Mouse (Mus musculus) olfactory bulb, adult 2 months (tissue): Measurements from ENCODE around the gene Gapvd1. TPM values are rescaled to one million over a fixed set of nuclear protein-coding genes. Genes with fewer than 3 reads are reported as not detected.
A peak's percentile ranks its signal among the peaks of the same experiment; 100 is the strongest.

Experiments used
- H3K27ac ChIP-seq: fragments of 200-500 bp; 2 replicates; pipeline ENCODE4 v1.5.1; 2012; ENCODE audit warnings: low read depth, low read length; ENCODE audit not compliant: insufficient read depth
- H3K4me1 ChIP-seq: fragments of 200-500 bp; 2 replicates; pipeline ENCODE4 v1.6.1; 2012; ENCODE audit warnings: low read length; ENCODE audit not compliant: control insufficient read depth, insufficient read depth
- H3K4me3 ChIP-seq: fragments of 200-500 bp; 2 replicates; pipeline ENCODE4 v1.5.1; 2012; ENCODE audit warnings: mild to moderate bottlenecking, low read depth, low read length, moderate library complexity; ENCODE audit not compliant: insufficient read depth
- CTCF ChIP-seq: fragments of 200-500 bp; IDR thresholded peaks from 2 replicates; pipeline ENCODE4 v1.5.1; 2012; ENCODE audit warnings: low read depth, mild to moderate bottlenecking, low read length, moderate library complexity; ENCODE audit not compliant: insufficient read depth
- POLR2A ChIP-seq: fragments of 200-500 bp; IDR thresholded peaks from 2 replicates; pipeline ENCODE4 v1.6.1; 2012; ENCODE audit warnings: mild to moderate bottlenecking, low read depth, low read length, moderate library complexity; ENCODE audit not compliant: insufficient read depth
- whole genome bisulfite sequencing: fragments of 180-500 bp; shearing (Covaris S2); methylation state at CpG from one replicate; pipeline ENCODE4 v1.1.7; 2018; 5-methylcytosine and 5-hydroxymethylcytosine counted together
- polyA plus RNA-seq: library from polyadenylated mRNA; stranded (reverse); fragments of >200 nt; gene quantifications from 2 replicates; pipeline ENCODE4 v1.2.4, GENCODE M21; 2012; ENCODE audit warnings: low replicate concordance; ENCODE audit not compliant: missing spikeins, insufficient read depth, insufficient read length

The Gapvd1 gene
- polyA plus RNA-seq, 1 experiment: not detected

DNA sequence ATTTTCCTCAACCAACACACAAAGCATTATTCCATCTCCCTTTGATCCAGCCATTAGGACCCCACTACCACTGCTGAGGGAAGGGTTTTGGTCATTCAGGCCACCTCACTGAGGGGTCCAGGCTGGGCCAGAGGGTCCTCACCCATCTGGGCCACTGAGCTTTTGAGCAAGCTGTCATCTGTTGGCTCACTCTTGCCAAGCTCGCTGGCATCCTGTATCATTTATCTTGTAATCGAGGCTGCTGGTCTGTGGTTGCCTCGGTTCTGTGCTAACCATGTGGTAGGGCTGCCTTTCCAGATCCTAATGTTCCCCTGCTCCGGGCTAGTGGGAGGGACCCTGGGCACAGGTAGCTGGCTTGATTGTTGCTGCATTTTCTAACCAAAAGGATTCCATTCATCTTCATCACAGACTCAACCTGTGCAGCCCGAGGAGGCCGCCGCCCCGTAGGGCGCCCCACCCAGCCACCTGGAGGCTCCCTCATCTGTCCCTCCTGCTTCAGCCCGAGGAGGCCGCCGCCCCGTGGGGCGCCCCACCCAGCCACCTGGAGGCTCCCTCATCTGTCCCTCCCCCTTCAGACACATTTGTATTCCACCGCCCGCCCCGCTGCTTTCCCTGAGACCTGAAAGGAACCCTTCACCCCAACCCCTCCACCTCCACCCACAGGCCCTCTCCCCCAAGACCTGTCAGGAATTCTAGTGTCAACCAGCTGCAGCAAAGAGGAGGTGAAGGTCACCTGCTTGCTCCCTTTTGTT is 86.4 kb downstream of the Gapvd1 start:
- TF ChIP-seq POLR2A (no peak), CTCF (no peak)
- Histone ChIP-seq H3K4me1 (peaks cover 22% of the 10 kb centered on the region), H3K4me3 (no peak overlapping the region), H3K27ac (no peak overlapping the region)
- WGBS: 44% methylated on average over 17 of the region's 17 CpGs

DNA sequence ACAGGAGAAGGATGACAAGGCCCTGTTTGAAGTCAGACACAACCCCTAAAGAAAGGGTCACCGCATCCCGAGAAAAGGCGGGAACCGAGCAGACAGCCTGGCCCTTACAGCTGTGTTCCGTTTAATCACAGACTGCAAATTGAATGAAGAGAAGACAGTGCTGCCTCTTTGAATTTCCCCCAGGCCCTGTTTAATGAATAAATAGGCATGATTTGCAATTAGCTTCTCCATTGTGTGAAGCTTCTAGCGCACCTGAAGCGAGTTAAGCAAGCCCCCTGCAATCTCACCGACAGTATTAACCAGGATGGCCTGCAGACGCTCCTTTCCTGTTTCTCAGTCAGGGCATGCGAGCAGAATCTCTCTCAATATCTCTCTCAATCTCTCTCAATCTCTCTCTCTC is 87.2 kb downstream of the Gapvd1 start:
- Histone ChIP-seq H3K4me1 (peaks cover 22% of the 10 kb centered on the region), H3K4me3 (no peak overlapping the region), H3K27ac (no peak overlapping the region)
- WGBS: 57% methylated on average over 10 of the region's 10 CpGs
- TF ChIP-seq CTCF (no peak), POLR2A (no peak)

DNA sequence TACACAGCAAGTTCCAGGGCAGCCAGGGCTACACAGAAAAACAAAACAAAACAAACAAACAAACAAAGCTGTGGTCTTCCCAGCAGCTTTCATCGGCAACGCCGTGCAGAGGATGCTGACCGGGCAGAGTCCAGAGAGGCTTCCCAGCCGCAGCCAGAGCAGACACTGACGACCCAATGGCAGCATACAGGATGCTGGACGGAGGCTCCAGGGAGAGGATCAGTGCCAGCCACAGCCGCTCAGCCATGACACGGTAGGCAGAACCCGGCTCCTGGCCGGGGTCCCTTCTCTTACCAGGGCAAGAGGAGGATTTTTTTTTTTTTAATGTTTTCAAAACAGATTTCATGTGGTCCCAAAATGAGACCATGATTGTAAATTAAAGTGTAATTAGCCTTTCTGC is 107.6 kb downstream of the Gapvd1 start:
- Histone ChIP-seq H3K27ac (no peak overlapping the region), H3K4me1 (peaks cover 12% of the 10 kb centered on the region; the same call in 1 of the 2 replicates), H3K4me3 (no peak overlapping the region)
- WGBS: 47% methylated on average over 11 of the region's 11 CpGs
- TF ChIP-seq POLR2A (no peak), CTCF (no peak)

DNA sequence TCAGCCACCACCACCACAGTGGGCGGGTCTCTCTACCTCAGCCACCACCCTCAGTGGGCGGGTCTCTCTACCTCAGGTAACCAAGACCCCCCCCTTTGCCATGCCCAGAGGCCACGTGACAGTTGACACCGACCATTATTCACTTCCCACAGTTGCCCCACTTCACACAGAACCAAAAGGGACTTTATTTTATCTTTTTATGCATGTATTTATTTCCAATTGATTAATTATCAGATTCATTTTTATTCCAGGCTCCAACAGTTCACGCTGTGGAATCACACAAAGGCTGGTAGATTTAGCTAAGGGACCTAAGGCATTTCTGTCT is 108.5 kb downstream of the Gapvd1 start:
- WGBS: 19% methylated on average over 5 of the region's 5 CpGs
- H3K4me3 ChIP-seq: no peak overlapping the region
- TF ChIP-seq CTCF (no peak), POLR2A (no peak)
- H3K4me1 ChIP-seq: peaks cover 12% of the 10 kb centered on the region; the same call in 1 of the 2 replicates
- no peak overlapping the region for H3K27ac ChIP-seq

DNA sequence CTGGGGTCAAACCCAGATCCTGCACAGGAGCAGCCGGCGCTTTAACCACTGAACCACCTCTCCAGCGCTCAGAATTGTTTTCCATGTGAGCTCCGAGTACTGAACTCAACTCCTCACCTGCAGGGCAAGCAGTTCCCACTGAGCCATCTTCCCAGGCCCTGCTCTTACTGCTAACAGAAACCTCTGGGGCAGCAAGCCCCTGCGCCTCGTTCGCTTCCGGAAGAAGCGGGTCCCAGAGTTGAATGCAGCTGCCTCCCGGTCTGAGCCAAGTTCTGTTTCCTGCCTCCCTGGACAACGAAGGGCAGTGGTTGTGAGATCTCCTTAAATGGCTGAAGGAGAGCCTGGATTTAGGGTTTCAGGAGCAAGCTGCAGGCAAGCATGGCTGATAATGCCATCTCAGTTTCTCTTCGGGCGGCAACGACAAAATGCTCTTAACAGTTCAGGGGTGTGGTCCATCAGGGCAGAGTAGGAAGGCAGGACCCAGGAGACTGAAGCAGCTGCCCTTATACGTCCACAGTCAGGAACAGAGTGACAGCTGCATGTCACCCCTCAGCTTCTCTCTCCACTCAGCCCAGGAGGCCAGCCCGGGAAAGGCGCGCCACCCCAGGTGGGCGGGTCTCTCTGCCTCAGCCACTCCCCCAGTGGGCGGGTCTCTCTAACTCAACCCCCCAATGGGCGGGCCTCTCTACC is 109.0 kb downstream of the Gapvd1 start:
- peak overlapping the region; percentile 36 for H3K4me3 ChIP-seq
- 26% methylated on average over 21 of the region's 21 CpGs for WGBS
- H3K27ac ChIP-seq: no peak overlapping the region
- peaks cover 12% of the 10 kb centered on the region; the same call in 1 of the 2 replicates for H3K4me1 ChIP-seq
- TF ChIP-seq POLR2A (no peak), CTCF (no peak)

DNA sequence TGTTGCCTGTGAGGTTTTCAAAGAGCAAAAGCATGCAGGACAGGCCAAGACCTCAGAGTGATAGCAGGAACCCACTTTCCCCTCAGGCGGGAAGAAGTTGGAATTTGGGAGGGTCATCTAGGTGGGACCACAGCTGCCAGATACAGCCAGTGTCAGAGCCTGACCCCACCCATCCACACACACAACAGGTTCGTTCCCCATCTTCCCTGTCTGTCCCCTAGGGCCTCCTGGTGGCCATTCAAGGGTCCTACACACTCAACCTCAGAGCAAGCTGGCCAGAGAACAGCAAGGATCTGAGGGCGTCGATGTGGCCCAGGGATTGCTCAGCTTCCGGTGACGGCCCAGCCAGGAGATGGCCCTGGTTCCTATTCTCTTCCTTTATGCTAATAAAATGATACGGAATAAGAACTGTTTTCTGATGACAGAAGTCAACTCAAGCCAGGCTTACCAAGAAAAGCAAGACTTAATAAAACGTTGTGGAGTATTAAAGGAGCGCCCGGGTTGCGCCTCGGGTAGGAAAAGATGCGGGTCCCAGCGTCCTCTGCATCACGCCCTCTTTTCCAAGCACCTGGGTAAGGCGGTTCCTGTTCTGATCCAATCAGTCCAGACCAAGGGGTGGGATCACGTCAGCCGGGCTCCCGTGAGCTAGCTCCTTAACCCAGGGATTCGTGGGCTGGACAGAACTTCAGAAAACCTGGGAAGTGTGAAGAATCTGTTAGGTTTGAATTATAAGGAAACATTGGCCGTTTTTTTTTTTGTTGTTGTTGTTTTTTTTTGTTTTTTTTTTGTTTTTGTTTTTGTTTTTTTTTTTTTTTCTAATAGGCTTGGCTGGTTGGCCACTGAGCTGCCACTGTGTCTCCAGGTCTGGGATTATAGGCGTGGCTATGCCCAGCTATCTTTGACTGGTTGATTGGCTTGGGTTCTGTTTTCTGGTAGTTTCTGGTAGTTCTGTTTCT is 110.2 kb downstream of the Gapvd1 start:
- TF ChIP-seq CTCF (0 out of 2 replicates have a peak, but pooled peaks have one; percentile 24), POLR2A (no peak)

DNA sequence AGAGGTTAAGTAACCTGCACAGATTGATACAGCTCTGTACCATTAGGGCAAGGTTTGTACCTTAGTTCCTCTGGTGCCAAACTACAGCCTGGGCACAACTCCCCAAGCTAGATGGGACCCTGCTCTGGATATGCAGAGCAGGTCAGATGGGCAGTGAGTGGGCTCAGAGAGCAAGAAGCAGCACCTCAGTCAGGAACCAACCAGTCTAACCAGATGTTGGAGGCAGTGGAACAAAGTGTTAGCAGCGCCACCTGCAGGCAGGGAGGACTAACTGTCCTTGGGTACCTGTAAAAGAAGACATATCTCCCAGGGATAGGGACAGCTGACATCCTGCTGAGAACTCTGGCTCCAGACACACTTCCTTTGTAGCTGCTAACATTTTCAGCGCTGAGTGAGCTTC is 112.7 kb downstream of the Gapvd1 start:
- Histone ChIP-seq H3K4me3 (no peak overlapping the region), H3K4me1 (peaks cover 14% of the 10 kb centered on the region; the same call in 1 of the 2 replicates), H3K27ac (no peak overlapping the region)
- WGBS: 52% methylated on average over 2 of the region's 2 CpGs
- TF ChIP-seq POLR2A (no peak), CTCF (no peak)

More for the DNA sequence above, 110.2 kb downstream of the Gapvd1 start:
- 68% methylated on average over 22 of the region's 22 CpGs for WGBS
- Histone ChIP-seq H3K4me1 (peaks cover 12% of the 10 kb centered on the region; the same call in 1 of the 2 replicates), H3K4me3 (no peak overlapping the region), H3K27ac (no peak overlapping the region)

DNA sequence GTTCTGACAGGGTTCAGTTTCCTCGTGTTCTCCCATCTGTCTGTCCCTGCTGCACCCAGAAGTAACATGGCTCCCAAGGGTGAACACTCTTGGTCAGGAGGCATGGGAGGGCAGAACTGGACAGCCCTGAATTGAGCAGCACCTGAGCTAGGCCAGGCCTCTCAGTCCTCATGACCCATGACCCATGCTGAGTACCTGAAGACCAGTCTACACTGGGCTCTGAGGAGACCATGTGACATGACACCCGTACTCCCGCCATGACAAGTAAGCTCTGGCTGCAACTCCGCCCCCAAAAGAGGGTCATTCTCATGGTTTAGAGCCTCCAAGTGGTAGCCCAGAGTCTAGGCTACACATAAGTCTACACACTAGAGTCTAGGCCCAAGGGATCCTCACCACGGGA is 115.3 kb downstream of the Gapvd1 start:
- H3K4me1 ChIP-seq: 0 out of 2 replicates have a peak, but pooled peaks cover 3% of the 10 kb centered on the region
- no peak overlapping the region for H3K4me3 ChIP-seq
- 55% methylated on average over 5 of the region's 5 CpGs for WGBS
- no peak overlapping the region for H3K27ac ChIP-seq
- TF ChIP-seq CTCF: no peak
- no peak for TF ChIP-seq POLR2A
